Mouse (Mus musculus) cerebellum, postnatal 14 days (tissue): ENCODE results near the gene Mettl26.
"Not testable (repeated sequence)": the region's sequence is repeated elsewhere in the genome, so short reads cannot be mapped to it uniquely, and the experiment has no call there.

ENCODE experiments used
- DNase-seq, 2 experiments: peaks; one replicate each; pipeline ENCODE4 v3.0.0; 2021; ENCODE audit warnings: mixed read lengths in 2 of 2

Mettl26 gene

DNA sequence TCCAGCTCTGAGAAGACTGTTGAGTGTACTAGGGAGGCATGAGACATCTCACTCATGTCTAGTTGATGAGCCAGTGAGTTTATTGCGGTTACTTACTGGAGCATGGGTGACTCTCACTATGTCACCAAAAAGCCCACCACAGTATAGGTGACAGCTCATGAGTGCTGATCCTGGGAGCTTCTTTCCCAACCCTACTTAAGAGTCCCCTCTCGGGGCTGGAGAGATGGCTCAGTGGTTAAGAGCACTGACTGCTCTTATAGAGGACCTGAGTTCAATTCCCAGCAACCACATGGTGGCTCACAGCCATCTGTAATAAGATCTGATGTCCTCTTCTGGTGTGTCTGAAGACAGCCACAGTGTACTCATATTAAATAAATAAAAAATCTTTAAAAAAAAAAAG lies 4.9 kb upstream of the Mettl26 start:
- no peak for DNase-seq

DNA sequence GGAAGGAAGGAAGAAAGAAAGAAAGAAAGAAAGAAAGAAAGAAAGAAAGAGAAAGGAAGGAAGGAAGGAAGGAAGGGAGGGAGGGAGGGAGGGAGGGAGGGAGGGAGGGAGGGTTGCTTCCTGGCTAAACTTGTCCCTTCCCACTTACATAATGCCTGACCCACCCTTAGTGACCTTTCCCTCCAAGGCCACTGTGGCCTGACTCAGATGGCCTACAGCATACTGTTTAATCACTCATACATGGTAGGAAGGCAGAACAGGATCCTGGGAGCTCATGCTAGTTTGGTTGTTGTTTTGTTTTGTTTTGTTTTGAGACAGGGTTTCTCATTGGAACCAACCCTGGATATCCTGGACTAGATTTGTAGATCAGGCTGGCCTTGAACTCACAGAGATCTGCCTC lies 3.3 kb upstream of the Mettl26 start:
- not testable (repeated sequence) for DNase-seq

DNA sequence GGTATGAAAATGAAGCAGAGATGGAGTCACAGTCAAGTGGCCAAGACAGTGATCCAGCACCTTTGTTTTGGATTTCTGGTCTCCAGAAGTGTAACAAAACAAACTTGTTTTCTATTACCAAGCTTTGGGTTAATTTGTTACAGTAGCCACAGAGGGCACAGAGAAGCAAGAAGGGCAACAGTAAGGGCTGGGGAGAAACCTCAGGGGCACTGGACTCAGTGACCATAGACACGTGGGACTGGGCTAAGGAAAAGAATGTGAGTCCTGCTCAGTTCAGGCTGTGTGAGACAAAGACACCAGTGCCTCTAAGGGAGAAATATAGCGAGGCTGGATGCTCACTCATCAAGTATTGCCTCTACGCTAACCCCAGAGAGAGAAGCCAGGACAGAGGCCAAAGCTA lies 2.2 kb upstream of the Mettl26 start:
- no peak for DNase-seq

DNA sequence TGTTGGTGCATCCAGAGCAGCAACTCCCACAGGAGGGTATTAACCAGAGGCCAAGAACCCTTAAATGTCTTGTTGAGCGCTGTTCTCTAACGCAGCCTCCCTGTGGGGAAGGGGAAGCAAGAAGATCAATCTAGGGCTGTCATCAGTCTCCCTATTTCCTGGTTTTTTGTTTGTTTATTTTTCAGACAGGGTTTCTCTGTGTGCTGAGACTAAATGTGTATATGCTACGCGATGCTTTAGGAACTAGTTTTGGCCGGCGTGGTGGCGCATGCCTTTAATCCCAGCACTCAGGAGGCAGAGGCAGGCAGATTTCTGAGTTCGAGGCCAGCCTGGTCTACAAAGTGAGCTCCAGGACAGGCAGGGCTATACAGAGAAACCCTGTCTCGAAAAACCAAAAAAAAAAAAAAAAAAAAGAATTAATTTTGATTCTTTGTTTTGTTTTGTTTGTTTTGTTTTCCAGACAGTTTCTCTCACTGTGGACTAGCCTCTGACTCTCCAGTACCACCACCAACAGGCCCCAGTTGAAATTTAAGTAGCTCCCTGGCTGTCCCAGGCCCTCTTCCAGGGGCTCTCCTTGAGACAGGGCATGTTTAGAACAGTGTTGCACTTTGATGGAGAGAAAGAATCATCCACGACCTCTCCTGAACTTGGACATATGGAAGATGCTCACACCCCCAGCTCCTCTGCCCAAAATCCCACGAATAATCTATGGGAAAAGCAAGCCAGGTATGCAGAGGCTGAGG lies 1.3 kb upstream of the Mettl26 start:
- DNase-seq = no peak

DNA sequence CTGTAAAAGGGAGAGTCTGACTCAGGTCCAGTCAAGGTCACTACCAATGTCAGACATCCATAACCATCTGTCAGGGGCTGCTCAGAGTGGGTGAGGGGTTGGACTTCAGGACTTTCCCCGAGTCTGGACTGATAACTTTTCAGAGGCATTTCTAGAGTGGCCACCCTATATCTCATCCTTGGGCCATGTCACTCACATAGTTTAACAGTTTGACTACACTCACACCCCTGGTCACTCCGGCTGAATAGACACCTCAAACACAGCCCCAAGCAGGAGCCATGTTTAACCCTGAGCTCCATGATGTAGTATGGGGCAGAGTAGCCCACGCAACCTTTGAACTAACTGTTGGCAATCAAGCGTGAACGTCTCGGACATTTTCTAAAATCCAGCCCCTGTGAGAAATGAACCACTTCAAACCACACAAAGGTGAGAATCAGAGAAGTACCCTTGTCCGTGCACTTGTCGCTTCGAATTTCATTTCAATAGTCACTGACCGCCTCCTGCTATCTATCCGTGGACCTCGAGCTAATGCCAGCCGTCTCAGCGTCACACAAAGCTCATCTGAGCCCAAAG lies 640 bp upstream of the Mettl26 start:
- no peak for DNase-seq

DNA sequence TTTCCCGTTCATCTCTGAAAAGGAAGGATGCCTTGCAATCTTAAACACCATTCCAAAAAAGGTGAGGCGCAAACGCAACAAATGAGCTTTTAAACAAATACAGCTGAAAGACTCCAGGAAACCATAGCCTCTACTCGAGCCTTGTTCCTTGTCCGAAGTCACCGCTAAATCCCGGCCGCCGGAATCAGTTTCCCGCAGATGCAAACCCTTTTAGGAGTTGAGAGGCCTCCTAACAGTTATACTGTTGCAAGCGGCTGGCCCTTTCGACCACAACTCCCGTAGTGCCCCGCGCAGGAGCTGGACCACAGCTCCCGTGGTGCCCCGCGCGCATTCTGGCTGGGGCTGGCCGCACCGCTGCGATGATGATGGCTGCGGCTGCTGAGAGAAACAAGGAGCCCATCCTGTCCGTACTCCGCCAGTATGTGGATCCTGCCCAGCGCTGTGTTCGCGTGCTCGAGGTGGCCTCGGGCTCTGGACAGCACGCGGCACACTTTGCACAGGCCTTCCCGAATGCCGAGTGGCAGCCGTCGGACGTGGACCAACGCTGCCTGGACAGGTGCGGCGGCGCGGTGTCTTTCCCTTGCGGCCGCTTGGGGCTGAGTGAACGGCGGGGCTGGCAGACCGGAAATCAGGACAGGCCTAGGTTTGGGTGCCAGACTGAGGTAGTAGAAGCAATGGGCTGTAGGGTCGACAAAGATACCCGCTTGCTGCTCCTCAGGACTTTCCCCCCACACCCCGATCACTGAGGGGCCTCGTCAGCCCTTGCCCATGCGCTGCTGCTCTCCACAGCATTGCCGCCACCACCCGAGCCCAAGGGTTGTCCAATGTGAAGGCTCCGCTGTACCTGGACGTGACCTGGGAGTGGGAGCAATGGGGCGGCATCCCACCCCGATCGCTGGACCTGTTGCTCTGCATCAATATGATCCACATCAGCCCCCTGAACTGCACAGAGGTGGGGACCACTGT lies 580 bp downstream of the Mettl26 start:
- peak; percentile 94 to 95 for DNase-seq

DNA sequence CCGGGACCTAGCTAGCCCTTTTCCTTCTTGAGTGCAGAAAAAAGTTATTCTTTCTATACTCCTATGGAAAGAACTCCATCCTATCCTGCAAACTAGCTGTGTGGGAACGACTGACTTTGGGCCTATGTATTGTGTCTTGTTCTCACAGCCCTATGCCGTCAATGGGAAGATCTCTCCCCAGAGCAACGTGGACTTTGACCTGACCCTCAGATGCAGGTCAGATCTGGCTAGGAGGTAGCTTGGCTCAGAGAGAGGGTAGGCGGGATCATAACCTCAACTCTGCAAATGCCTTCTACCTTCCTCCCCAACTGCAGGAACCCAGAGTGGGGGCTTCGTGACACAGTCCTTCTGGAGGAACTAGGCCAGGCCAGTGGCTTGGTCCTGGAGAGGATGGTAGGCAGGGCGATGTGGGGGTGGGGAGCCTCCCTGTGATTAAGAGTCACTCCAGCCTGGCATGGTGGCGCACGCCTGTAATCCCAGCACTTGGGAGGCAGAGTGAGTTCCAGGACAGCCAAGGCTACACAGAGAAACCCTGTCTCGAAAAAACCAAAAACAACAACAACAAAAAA lies 1.6 kb downstream of the Mettl26 start:
- DNase-seq = no peak

DNA sequence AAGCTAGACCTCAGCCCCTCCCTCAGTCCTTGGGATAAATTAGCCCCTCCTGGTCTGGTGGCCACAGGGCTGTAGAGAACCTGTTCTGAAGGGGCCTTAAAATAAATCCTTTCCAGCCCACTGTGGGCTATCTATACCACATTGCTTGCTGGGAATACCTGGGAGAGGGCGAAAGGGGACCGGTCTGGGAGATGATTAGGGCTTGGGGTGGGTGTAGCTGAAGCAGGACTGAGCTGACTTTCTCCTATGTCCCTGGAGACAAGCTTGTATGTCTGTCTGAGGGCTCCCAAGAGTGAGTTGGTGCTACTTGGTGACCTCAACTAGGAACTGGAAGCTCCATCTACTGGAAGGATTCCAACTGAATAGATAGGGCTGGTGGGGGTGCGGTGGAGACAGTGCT lies 2.2 kb downstream of the Mettl26 start:
- DNase-seq = no peak

DNA sequence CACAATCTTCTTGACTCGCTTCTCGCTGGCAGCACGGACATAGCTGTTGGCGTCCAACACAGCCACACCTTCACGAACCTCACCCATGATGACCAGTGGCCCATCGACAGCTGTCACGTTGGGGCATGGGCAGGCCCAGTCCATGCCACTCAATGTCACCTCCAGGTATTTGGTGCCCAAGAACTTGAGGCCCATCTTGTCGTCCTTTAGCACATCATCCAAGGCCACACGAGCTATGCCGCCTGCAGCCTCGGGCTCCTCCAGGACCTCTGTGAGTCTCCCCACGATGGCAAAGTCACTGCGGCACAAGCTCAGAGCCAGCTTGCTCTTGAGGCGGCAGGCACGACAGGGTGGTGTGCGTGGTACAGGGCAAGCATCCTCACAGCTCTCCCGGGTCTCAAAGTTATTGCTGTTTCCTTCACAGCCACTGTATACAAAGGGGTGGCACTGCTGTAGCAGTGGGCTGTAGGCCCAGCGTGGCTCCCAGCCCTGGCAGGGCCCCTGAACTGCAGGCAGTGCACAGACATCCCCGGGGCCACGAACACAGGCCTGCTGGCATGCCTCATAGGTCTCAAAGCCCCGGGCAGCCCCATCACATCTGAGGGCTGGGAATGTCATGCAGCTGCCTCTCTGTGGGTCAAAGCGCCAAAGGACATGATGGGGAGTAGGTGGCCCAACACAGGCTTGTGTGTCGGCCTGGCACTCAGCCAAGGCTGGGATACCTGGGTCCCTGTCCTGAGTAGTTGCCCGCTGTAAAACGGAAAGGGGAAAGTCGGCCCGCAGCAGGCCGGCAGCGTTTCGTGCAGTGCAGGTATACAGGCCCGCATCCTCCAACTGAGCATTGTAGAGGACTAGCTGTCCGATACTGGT lies 3.1 kb downstream of the Mettl26 start:
- no peak for DNase-seq

DNA sequence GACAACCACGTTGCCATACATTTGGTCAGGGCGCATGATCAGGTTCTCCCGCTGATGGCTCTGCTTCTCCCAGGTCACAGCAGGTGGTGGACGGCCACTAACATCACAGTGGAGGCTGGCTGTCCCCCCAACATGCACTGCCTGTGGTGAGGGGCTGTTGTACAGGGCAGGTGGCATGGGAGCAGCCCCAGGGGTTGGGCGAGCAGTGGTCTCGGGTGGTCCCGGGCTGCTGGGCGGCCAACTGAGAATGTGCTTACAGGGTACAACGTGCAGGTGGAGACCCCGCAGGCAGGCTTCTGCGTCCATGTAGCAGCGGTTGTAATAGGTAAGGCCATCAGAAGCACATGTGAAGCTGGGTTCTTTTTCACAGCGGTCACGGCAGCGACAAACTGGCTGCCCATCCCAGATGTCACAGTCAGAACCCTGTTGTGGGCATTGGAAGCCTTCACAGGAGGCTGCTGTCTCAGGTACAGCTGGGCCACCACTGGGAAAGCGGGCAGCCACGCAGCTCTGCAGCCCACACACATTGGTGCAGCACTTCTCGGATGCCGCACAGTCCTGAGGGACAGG lies 3.8 kb downstream of the Mettl26 start:
- DNase-seq = no peak

DNA sequence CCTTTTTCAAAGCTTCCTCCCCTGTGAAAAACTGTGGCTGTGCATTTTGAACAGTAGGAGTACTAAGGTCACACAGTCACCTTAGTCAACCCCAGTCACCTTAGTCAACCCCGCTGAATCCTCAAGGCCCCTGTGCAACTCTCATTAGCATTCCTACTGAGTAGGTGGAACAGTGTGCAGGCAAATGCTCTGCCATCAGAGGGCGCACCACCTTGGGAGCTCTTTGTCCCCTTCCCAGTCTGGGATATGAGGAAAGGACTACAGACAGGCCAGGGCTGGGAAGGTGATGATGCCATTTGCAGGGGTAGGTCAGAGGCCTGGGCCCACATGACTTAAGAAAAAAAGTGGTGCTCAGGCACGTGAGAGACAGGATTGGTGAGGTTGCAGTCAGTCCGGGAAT lies 4.4 kb downstream of the Mettl26 start:
- DNase-seq = peak in 1 of 2 experiments; percentile 68

DNA sequence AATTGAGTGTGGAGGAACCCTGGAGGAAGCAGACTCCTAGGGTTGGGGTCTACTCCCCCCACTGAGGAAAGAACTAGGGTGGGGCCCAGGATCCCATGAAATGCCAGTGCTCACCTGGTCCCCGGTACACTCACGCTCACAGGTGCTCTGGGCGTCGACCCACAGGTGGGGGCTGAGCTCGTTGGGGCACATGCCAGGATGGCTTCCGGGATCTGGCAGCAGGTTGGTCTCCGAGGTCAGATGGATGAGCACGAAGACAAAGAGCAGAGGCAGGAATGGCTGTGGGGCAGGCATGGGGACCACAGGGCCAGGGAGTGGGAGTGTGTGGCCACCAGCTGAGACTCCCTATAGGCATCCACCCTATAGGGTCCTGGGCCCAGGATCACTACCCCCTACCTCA lies 4.9 kb downstream of the Mettl26 start:
- DNase-seq = peak in 1 of 2 experiments; percentile 49

DNA sequence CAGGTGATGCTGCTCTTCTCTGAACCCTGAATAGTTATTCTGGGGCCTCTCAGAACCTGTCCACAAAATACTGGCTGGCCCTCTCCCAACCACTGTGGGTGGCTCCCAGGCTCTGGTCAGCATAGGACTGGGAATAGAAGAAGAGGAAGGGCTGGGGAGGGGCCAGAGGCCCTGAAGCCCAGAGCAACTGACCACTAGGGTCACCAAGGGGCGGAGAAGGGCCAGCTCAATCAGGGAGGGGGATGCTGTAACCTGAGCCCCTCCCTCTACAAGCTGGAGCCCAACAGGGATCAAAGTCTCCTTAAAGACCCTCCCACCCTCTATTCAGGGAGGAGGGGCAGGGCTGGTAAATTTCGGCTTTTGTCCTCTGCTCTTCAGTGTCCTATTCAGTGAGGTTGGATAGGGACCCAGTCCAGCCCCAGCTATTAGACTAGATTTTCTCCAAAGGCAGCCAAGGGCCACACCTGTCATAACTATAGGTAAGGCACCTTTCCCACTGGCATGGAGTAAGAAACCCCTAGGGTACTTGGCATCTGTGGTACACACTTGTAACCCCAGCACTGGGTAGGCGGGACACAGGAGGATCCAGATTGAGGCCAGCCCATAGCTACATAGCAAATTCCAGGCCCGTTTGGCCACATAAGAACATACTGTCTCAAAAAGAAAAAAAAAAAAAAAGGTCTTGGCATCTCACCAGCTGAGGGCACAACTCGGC lies 5.5 kb downstream of the Mettl26 start, which contains the start of gene Wfikkn1:
Wfikkn1 (minus strand) TSS at position 663 of the 715 bp plus-strand sequence.
- peak in 1 of 2 experiments; percentile 44 for DNase-seq

DNA sequence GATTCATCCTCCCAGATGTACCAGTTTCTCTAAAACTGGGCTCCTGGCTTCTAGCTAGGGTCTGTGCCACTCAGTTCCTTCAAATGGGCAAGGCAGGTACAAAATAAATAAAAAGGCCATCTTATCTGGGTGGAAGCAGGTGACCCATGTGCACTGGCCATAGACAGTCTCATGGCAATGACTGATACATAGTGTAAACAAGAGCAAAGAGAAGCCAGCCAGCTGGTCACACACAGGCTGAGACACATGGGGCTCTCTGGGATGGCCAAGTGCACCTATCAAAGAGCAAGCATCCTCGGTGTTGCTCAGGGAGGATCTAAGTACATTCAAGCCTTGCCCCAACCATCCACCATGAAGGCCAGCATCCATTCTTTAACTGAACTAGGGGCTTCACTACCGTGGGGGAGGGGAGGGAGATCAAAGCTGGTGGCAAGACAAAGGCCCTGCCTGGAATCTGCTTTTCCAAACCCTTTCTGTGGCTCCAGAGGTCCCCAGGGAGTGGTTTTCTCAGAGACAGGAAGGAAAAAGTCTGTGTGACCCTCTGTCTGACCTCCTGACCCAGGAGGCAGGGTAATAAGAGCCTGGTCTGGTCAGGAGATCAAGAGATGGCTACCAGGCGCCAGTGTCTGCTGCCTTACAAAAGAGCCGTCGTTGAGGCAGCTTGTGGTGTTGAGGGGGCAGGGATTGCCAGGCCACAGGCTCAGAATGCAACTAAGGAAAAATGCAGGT lies 6.2 kb downstream of the Mettl26 start:
- peak in 1 of 2 experiments; percentile 33 for DNase-seq

DNA sequence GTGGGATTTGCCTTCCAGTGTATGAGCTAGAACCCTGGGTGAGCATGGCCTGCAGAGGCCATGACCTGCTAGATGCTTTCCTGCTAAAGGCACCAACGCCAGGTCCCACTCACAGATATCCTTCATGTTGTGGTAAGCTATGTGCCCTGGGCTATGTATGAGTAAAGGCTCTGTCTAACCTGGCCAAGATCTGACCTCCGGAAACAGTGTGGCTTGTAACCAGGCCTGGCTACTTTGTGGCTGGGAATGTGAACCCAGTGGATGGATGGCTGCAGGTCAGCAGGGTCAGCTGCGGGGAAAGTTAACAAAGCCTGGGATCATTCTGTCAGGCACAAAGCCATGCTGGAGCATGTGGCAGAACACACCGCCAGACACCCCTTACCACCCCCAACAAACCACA lies 6.8 kb downstream of the Mettl26 start:
- DNase-seq = no peak

DNA sequence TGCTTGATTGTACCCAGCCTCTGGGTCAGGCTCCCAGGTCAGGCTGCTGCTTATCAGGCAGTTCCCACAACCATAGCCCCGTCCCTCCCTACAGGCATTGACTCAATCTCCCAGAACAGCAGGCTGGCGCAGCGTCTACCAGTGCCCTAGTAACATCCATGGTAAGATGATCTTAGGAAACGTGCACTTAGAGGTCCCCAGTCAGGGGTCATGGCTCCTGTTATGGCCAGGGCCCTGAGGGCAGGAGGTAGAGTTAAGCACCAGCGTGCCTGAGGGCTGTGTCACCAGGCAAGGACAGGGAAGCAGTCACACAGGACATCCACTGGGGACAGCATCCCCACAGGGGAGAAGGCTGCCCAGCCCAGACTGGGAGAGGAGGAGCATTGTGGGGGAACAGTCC lies 7.4 kb downstream of the Mettl26 start:
- no peak for DNase-seq

DNA sequence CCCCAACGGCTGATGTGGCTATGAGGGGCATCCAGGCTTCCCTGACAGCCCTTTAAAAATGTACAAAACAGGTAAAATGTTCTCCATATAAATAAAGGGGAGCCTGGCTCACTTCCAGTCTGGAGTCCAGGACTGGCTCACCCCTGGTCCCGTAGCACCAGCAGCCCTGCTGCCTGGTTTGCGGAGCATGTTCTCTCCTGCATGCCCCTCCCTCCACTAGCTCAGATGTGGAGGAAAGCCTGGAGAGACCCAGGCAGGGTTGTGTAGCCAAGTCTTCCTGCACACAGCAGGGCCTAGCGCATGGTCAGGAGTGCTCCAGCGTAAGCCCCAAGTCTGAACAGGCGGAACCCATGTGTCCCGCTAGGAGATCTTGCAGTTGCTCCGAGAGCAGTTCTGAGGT lies 8.4 kb downstream of the Mettl26 start:
- no peak for DNase-seq

DNA sequence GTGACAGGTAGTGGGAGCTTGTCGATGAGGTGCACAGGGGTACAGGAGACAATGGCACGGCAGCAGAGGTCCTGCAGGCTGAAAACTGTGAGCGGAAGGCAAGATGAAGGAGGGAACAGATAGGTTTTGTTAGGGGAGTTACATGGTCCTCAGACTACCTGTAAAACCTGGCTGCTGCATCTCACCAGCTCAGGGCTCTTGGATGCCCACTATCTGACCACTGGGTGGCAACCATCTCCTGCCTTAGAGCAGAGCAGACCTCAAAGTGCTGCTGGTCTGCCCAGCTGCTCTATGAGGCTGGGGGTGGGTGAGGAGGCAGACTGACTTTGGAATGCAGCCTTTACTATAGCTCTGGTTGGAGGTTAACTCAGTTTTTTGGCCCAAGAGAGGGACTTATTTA lies 8.9 kb downstream of the Mettl26 start:
- peak in 1 of 2 experiments; percentile 35 for DNase-seq

DNA sequence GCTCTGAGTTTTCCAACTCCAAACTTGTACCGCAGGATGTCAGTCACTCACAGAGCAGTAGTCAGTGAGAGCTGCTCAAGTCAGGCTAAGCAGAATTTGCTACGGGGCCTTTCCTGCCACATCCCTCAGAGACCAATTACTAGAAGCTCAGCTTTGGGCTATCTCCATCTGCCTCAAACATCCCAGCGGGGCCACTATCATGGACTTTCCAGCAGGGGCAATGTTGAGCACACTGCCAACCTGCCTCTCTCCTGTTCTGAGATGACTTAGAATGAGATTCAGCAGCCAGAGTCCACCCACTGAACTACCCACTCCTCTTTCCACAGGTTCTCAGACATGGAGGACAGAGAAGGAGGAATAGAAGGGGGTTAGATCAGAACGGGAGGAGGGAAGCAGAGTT lies 10.8 kb downstream of the Mettl26 start:
- DNase-seq = peak in 1 of 2 experiments; percentile 60

DNA sequence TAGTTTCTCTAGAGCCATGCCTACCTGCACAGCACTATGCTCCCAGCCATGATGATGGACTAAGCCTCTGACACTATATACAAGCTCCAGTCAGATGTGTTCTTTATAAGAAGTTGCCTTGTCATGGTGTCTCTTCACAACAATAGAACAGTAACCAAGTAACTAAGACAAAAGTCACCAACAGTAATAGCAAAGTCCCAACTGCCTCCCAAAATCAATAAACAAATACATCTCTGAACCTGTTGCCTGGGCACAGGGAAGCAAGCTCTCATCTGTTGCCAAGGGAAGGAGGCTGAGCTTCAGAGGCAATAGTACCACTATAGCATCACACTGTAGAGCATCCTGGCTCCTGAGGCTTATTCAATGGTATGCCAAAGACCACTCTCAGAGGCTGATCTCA lies 11.9 kb downstream of the Mettl26 start:
- no peak for DNase-seq
